Mouse (Mus musculus): Measurements from ENCODE around the gene Plxnc1. TPM values are rescaled to one million over a fixed set of nuclear protein-coding genes. Genes with fewer than 3 reads are reported as not detected.

Plxnc1 gene
- total RNA-seq, 2 experiments from 2014 or later = 0.33 to 0.59 TPM

GRCm38 (mm10) chr10:94931961-94932832, 12.4 kb downstream of the Plxnc1 start:
- no peak for TF ChIP-seq CTCF (IDR thresholded peaks at IDR 0.05)
- H3K27ac ChIP-seq = no peak overlapping the region
- DNase-seq = no peak
- no peak overlapping the region for H3K4me3 ChIP-seq
- intact Hi-C loops (cut with DNase I) = no loop called here

GRCm38 (mm10) chr10:94928164-94928563, 16.5 kb downstream of the Plxnc1 start:
- no peak overlapping the region for H3K27ac ChIP-seq
- DNase-seq = no peak
- TF ChIP-seq CTCF (IDR thresholded peaks at IDR 0.05) = no peak
- intact Hi-C loops (cut with DNase I) = no loop called here
- H3K4me3 ChIP-seq = no peak overlapping the region

- no peak overlapping the region for H3K4me3 ChIP-seq
- no peak overlapping the region for H3K27ac ChIP-seq
- TF ChIP-seq CTCF (IDR thresholded peaks at IDR 0.05) = no peak
- DNase-seq = no peak
- intact Hi-C loops (cut with DNase I) = no loop called here
Measured at GRCm38 (mm10) chr10:94926297-94926696, 18.3 kb downstream of the Plxnc1 start.

- DNase-seq = no peak
- no peak overlapping the region for H3K27ac ChIP-seq
- intact Hi-C loops (cut with DNase I) = no loop called here
- no peak for TF ChIP-seq CTCF (IDR thresholded peaks at IDR 0.05)
- no peak overlapping the region for H3K4me3 ChIP-seq
Measured at GRCm38 (mm10) chr10:94924878-94925277, 19.8 kb downstream of the Plxnc1 start.

- no peak overlapping the region for H3K27ac ChIP-seq
Measured at GRCm38 (mm10) chr10:94924450-94924849, 20.2 kb downstream of the Plxnc1 start.

GRCm38 (mm10) chr10:94923337-94923762, 21.3 kb downstream of the Plxnc1 start:
- DNase-seq = no peak
- intact Hi-C loops (cut with DNase I) = no loop called here
- Histone ChIP-seq H3K27ac (peak overlapping the region; percentile 38; the same call in 1 of the 2 replicates), H3K4me3 (no peak overlapping the region)
- TF ChIP-seq CTCF (IDR thresholded peaks at IDR 0.05) = no peak

More at GRCm38 (mm10) chr10:94924450-94924849, 20.2 kb downstream of the Plxnc1 start:
- H3K4me3 ChIP-seq = no peak overlapping the region
- intact Hi-C loops (cut with DNase I) = no loop called here
- TF ChIP-seq CTCF (IDR thresholded peaks at IDR 0.05) = no peak
- DNase-seq = no peak

GRCm38 (mm10) chr10:94922848-94923247, 21.8 kb downstream of the Plxnc1 start:
- no peak for DNase-seq
- intact Hi-C loops (cut with DNase I) = no loop called here
- Histone ChIP-seq H3K27ac (no peak overlapping the region; the same call in 1 of the 2 replicates), H3K4me3 (no peak overlapping the region)
- TF ChIP-seq CTCF (IDR thresholded peaks at IDR 0.05) = no peak

GRCm38 (mm10) chr10:94921751-94922150, 22.9 kb downstream of the Plxnc1 start:
- intact Hi-C loops (cut with DNase I) = no loop called here

GRCm38 (mm10) chr10:94920526-94920925, 24.1 kb downstream of the Plxnc1 start:
- intact Hi-C loops (cut with DNase I) = no loop called here
- DNase-seq = no peak

More at GRCm38 (mm10) chr10:94921751-94922150, 22.9 kb downstream of the Plxnc1 start:
- DNase-seq = no peak
- no peak for TF ChIP-seq CTCF (IDR thresholded peaks at IDR 0.05)
- H3K4me3 ChIP-seq = no peak overlapping the region
- H3K27ac ChIP-seq = no peak overlapping the region

GRCm38 (mm10) chr10:94919960-94920359, 24.7 kb downstream of the Plxnc1 start:
- TF ChIP-seq CTCF (IDR thresholded peaks at IDR 0.05) = no peak
- Histone ChIP-seq H3K27ac (no peak overlapping the region), H3K4me3 (peak overlapping the region; percentile 61)
- intact Hi-C loops (cut with DNase I) = no loop called here
- DNase-seq = no peak

More at GRCm38 (mm10) chr10:94920526-94920925, 24.1 kb downstream of the Plxnc1 start:
- no peak overlapping the region for H3K27ac ChIP-seq
- no peak overlapping the region for H3K4me3 ChIP-seq
- TF ChIP-seq CTCF (IDR thresholded peaks at IDR 0.05) = no peak

GRCm38 (mm10) chr10:94919552-94919951, 25.1 kb downstream of the Plxnc1 start:
- DNase-seq = peak; percentile 39
- H3K27ac ChIP-seq = peak overlapping the region; percentile 56; the same call in 1 of the 2 replicates
- H3K4me3 ChIP-seq = peak overlapping the region; percentile 61
- no peak for TF ChIP-seq CTCF (IDR thresholded peaks at IDR 0.05)
- intact Hi-C loops (cut with DNase I) = no loop called here

- DNase-seq = no peak
- intact Hi-C loops (cut with DNase I) = no loop called here
- no peak for TF ChIP-seq CTCF (IDR thresholded peaks at IDR 0.05)
- no peak overlapping the region for H3K4me3 ChIP-seq
- H3K27ac ChIP-seq = no peak overlapping the region
Measured at GRCm38 (mm10) chr10:94918618-94919017, 26.0 kb downstream of the Plxnc1 start.

- no peak overlapping the region for H3K27ac ChIP-seq
Measured at GRCm38 (mm10) chr10:94917990-94918389, 26.6 kb downstream of the Plxnc1 start.

More at GRCm38 (mm10) chr10:94917990-94918389, 26.6 kb downstream of the Plxnc1 start:
- no peak overlapping the region for H3K4me3 ChIP-seq
- intact Hi-C loops (cut with DNase I) = no loop called here
- DNase-seq = no peak
- TF ChIP-seq CTCF (IDR thresholded peaks at IDR 0.05) = no peak

All from gastrocnemius, adult 2 months (tissue).